Mouse (Mus musculus) olfactory bulb, adult 2 months (tissue): ENCODE measurements around the gene Add1.
"Not testable (repeated sequence)": the region's sequence is repeated elsewhere in the genome, so short reads cannot be mapped to it uniquely, and the experiment has no call there.

ENCODE experiments used
- CTCF ChIP-seq: fragments of 200-500 bp; IDR thresholded peaks from 2 replicates; pipeline ENCODE4 v1.5.1; 2012; ENCODE audit warnings: low read depth, mild to moderate bottlenecking, low read length, moderate library complexity; ENCODE audit not compliant: insufficient read depth
- POLR2A ChIP-seq: fragments of 200-500 bp; IDR thresholded peaks from 2 replicates; pipeline ENCODE4 v1.6.1; 2012; ENCODE audit warnings: mild to moderate bottlenecking, low read depth, low read length, moderate library complexity; ENCODE audit not compliant: insufficient read depth

DNA sequence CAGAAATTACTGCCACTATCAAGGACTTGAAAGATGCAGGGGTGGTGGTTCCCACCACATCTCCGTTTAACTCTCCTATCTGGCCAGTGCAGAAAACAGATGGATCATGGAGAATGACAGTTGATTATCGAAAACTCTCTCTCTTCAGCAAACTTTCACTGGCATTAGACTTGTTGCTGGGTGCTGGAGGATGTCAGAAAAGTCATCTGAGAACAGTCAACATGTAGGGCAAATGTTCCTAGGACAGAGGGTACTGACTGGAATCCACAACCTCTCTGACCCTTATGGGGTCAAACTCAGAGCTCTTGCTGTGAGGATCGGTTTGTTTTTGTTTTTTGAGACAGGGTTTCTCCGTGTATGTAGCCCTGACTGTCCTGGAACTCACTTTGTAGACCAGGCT, 896 bp upstream of the Add1 start:
- not testable (repeated sequence) for TF ChIP-seq CTCF, POLR2A
